In the genomic region with DNA sequence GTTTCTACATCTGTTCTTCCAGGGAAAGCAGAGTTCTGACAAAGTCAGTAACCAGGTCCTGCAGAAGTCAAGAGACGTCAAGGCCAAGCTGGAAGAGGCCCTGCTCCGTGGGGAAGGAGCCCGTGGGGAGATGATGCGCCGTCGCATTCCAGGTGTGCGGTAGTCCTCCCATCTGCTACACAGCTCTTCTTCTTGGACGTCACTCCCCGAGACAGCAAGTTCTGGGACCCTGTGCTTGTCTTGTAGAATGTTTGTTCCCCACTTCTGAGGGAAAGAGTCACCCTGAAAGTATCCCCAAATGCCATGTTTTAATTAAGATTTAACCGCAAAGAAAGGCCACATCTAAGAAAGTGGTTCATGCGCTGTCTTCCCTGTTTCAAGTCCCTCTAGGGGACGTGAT, we compare ENCODE assay signal across 16 mouse cellular contexts.
"Had no signal": no experiment of that assay in that cellular context is flagged by ENCODE, and none has a peak within 500 bp of the region (broad histone marks: within the 10 kb centered on the region; RNA-seq: fewer than 3 reads in every experiment).

No protein-coding gene starts in this region.

- DNase-seq: retina, postnatal 1 day; right cerebral cortex, adult 18-20 months; right cerebral cortex, postnatal 14 days; right cerebral cortex, postnatal 25 days; right cerebral cortex, postnatal 4 days; spleen, adult 18-20 months; thymus, adult 18-20 months; thymus, adult 2 months; thymus, postnatal 14 days; thymus, postnatal 25 days; thymus, postnatal 36 days; thymus, postnatal 4 days had no signal

- H3K4me1 ChIP-seq: neural tube, embryonic 13.5 days; neural tube, embryonic 15.5 days; stomach, embryonic 15.5 days had no signal

- H3K9me3 ChIP-seq: neural tube, embryonic 13.5 days; neural tube, embryonic 15.5 days; stomach, embryonic 15.5 days had no signal

- H3K4me3 ChIP-seq: neural tube, embryonic 13.5 days; neural tube, embryonic 15.5 days; stomach, embryonic 15.5 days had no signal

- H3K9ac ChIP-seq: neural tube, embryonic 13.5 days; neural tube, embryonic 15.5 days; stomach, embryonic 15.5 days had no signal

- H3K36me3 ChIP-seq: neural tube, embryonic 13.5 days; neural tube, embryonic 15.5 days; stomach, embryonic 15.5 days had no signal

- H3K27ac ChIP-seq: neural tube, embryonic 13.5 days; neural tube, embryonic 15.5 days; stomach, embryonic 15.5 days; stomach, postnatal 0 days had no signal

- H3K27me3 ChIP-seq: neural tube, embryonic 15.5 days; stomach, embryonic 15.5 days had no signal

- H3K4me2 ChIP-seq: neural tube, embryonic 13.5 days; neural tube, embryonic 15.5 days; stomach, embryonic 15.5 days had no signal
